ENCODE assay signal across 26 mouse cellular contexts in genomic region chr5:64653764-64654163, GRCm38 (mm10).
"Had no signal": no experiment of that assay in that cellular context is flagged by ENCODE, and none has a peak within 500 bp of the region (broad histone marks: within the 10 kb centered on the region; RNA-seq: fewer than 3 reads in every experiment).

No protein-coding gene starts in this region.

- H3K9ac ChIP-seq: limb, embryonic 12.5 days; limb, embryonic 15.5 days; liver, embryonic 14.5 days; liver, postnatal 0 days; lung, embryonic 15.5 days; midbrain, embryonic 13.5 days; neural tube, embryonic 13.5 days had no signal

- ATAC-seq: liver, postnatal 0 days; midbrain, embryonic 13.5 days; midbrain, embryonic 16.5 days had no signal

- H3K4me2 ChIP-seq: limb, embryonic 12.5 days; limb, embryonic 15.5 days; liver, embryonic 11.5 days; lung, embryonic 15.5 days; midbrain, embryonic 13.5 days; neural tube, embryonic 13.5 days had no signal

- H3K9me3 ChIP-seq: limb, embryonic 12.5 days; limb, embryonic 15.5 days; lung, embryonic 15.5 days; midbrain, embryonic 10.5 days; midbrain, embryonic 13.5 days had no signal

- H3K36me3 ChIP-seq: limb, embryonic 12.5 days; limb, embryonic 15.5 days; lung, embryonic 15.5 days; midbrain, embryonic 10.5 days; midbrain, embryonic 13.5 days; neural tube, embryonic 13.5 days had no signal

- H3K4me3 ChIP-seq: layer of hippocampus, adult 2 months; limb, embryonic 12.5 days; limb, embryonic 15.5 days; lung, embryonic 15.5 days; megakaryocyte, embryonic 14.5 days; midbrain, embryonic 10.5 days; midbrain, embryonic 13.5 days; myocyte; neural tube, embryonic 13.5 days had no signal

- H3K27ac ChIP-seq: layer of hippocampus, adult 2 months; limb, embryonic 12.5 days; limb, embryonic 15.5 days; liver, embryonic 14.5 days; lung, embryonic 15.5 days; midbrain, embryonic 10.5 days; midbrain, embryonic 13.5 days; neural tube, embryonic 13.5 days had no signal

- DNase-seq: kidney, adult 18-20 months; kidney, adult 9 months; kidney, postnatal 14 days; layer of hippocampus, adult 9-11 months; left cerebral cortex, postnatal 4 days; liver, postnatal 0 days; lung, postnatal 10 days; lung, postnatal 36 days; retina, postnatal 1 day; right cerebral cortex, postnatal 4 days; spleen, adult 18-20 months; thymus, adult 2 months; thymus, postnatal 14 days; thymus, postnatal 4 days had no signal

- H3K27me3 ChIP-seq: limb, embryonic 12.5 days; limb, embryonic 15.5 days; lung, embryonic 15.5 days; midbrain, embryonic 13.5 days; neural tube, embryonic 13.5 days had no signal
